Mouse (Mus musculus): Measurements from ENCODE around the gene Olfr1230. TPM values are rescaled to one million over a fixed set of nuclear protein-coding genes. Genes with fewer than 3 reads are reported as not detected.

Olfr1230 gene
- not detected for total RNA-seq (2021)

GRCm38 (mm10) chr2:89297168-89297567, at the start of gene Olfr1230:
Gene Olfr1230, minus strand, starts transcription at chr2:89297268.
- intact Hi-C loops (cut with DNase I): no loop called here
- DNase-seq (ENCODE audit: extremely low spot score in 1 of 2, low spot score in 2 of 2): no peak

- intact Hi-C loops (cut with DNase I): no loop called here
These were observed 45.2 kb upstream of the Olfr1230 start, which contains the start of gene Olfr1233 for GRCm38 (mm10) chr2:89342298-89342697. Gene Olfr1233, minus strand, starts transcription at chr2:89342398.

GRCm38 (mm10) chr2:89329575-89329974, 32.5 kb upstream of the Olfr1230 start, which contains the start of gene Olfr1232:
Gene Olfr1232, minus strand, starts transcription at chr2:89329675.
- no peak for DNase-seq (ENCODE audit: extremely low spot score in 1 of 2, low spot score in 2 of 2)
- intact Hi-C loops (cut with DNase I): no loop called here

More at GRCm38 (mm10) chr2:89342298-89342697, 45.2 kb upstream of the Olfr1230 start, which contains the start of gene Olfr1233:
- no peak for DNase-seq (ENCODE audit: extremely low spot score in 1 of 2, low spot score in 2 of 2)

- intact Hi-C loops (cut with DNase I): no loop called here
- no peak for DNase-seq (ENCODE audit: extremely low spot score in 1 of 2, low spot score in 2 of 2)
These were observed 9.9 kb upstream of the Olfr1230 start, which contains the start of gene Olfr1231 for GRCm38 (mm10) chr2:89306974-89307373. Gene Olfr1231, minus strand, starts transcription at chr2:89307074.

GRCm38 (mm10) chr2:89287914-89288313, 9.2 kb downstream of the Olfr1230 start, which contains the start of gene Olfr1229:
Gene Olfr1229, minus strand, starts transcription at chr2:89288014.
- DNase-seq (ENCODE audit: extremely low spot score in 1 of 2, low spot score in 2 of 2): no peak
- intact Hi-C loops (cut with DNase I): no loop called here

- DNase-seq (ENCODE audit: extremely low spot score in 1 of 2, low spot score in 2 of 2): no peak
- intact Hi-C loops (cut with DNase I): no loop called here
These were observed 43.1 kb downstream of the Olfr1230 start, which contains the start of gene Olfr1228 for GRCm38 (mm10) chr2:89253962-89254361. Gene Olfr1228, minus strand, starts transcription at chr2:89254062.

Other genes starting within 250 kb of the Olfr1230 start
- gene Olfr1218, start 236.1 kb downstream of the Olfr1230 start, total RNA-seq (2021): not detected
- not detected for gene Olfr1219, start 213.8 kb downstream of the Olfr1230 start, total RNA-seq (2021)
- gene Olfr1220, start 190.4 kb downstream of the Olfr1230 start, total RNA-seq (2021): not detected
- gene Olfr1221, start 180.0 kb downstream of the Olfr1230 start, total RNA-seq (2021): not detected
- gene Olfr1222, start 164.2 kb downstream of the Olfr1230 start, total RNA-seq (2021): not detected
- gene Olfr1223, start 145.7 kb downstream of the Olfr1230 start, total RNA-seq (2021): not detected
- not detected for gene Olfr1224-ps1, start 133.2 kb downstream of the Olfr1230 start, total RNA-seq (2021)
- gene Olfr1225, start 122.6 kb downstream of the Olfr1230 start, total RNA-seq (2021): not detected
- not detected for gene Olfr1226, start 97.2 kb downstream of the Olfr1230 start, total RNA-seq (2021)
- gene Olfr1228, start 43.2 kb downstream of the Olfr1230 start, total RNA-seq (2021): not detected
- not detected for gene Olfr1229, start 9.3 kb downstream of the Olfr1230 start, total RNA-seq (2021)
- not detected for gene Olfr1231, start 9.8 kb upstream of the Olfr1230 start, total RNA-seq (2021)
- gene Olfr1232, start 32.4 kb upstream of the Olfr1230 start, total RNA-seq (2021): not detected
- gene Olfr1233, start 45.1 kb upstream of the Olfr1230 start, total RNA-seq (2021): not detected
- not detected for gene Olfr1234, start 67.6 kb upstream of the Olfr1230 start, total RNA-seq (2021)
- not detected for gene Olfr1238, start 112.4 kb upstream of the Olfr1230 start, total RNA-seq (2021)
- gene Olfr1239, start 123.1 kb upstream of the Olfr1230 start, total RNA-seq (2021): not detected
- gene Olfr1240, start 145.7 kb upstream of the Olfr1230 start, total RNA-seq (2021): not detected
- not detected for gene Olfr1241, start 189.9 kb upstream of the Olfr1230 start, total RNA-seq (2021)
- gene Olfr1242, start 201.1 kb upstream of the Olfr1230 start, total RNA-seq (2021): not detected
- not detected for gene Olfr1243, start 234.2 kb upstream of the Olfr1230 start, total RNA-seq (2021)